In the genomic region with DNA sequence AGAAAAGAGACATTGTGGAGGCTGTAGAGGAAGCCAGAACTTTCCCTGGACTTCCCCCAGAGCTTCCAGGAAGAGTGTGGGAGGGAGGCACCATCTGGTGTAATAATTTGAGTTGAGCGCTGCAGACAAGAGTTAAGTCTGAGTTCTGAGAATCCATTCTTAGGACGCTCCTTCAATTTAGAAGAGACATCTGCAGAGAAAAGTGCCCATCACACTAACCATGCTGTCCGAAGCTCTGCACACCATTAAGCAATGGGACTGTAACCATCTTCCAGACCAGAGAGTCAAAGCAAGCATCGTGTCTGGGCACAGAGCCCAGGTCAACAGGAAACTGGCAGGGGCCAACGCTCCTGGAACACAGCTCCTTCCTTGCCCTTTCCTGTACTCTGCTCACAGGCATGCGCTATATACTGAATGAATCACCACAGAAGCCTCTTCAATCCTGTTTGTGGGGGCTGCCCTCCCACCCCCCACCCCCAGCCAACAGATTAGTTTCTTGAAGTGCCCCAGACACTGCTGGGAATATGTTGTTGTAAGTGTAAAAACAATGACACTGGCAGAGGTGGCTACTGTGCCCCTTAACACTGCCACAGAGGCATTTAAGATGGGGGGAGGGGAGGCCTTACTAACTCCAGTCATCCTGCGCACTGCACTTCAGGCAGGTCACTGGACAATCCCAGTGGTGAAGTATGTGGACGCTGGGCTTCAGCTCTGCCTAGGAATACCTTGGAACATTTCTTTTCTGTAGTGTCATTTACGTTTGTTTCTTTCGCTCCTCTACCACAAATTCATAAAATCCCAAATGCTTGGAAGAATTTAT, we compare ENCODE assay signal across 8 mouse cellular contexts.
DNase-seq lines count a peak whose midpoint lies in the region; ATAC-seq and TF ChIP-seq lines count a peak whose summit lies in the region.

No protein-coding gene starts in this region.

- peak; percentile 81 for ATAC-seq in hindbrain, embryonic 15.5 days (ENCODE audit: low FRiP score, low read depth)
- no peak for ATAC-seq in hindbrain, embryonic 11.5 days (ENCODE audit: low FRiP score)
- peak; percentile 91 for ATAC-seq in frontal cortex, adult (ENCODE audit: low TSS enrichment)
- peak; percentile 47 for ATAC-seq in megakaryocyte progenitor cell, adult 5-6 weeks (replicated peaks; ENCODE audit: poor library complexity)

- no peaks in the 10 kb centered on the region; the same call in 1 of the 2 replicates for H3K4me1 ChIP-seq in hindbrain, embryonic 15.5 days (replicated peaks)
- H3K4me1 ChIP-seq in hindbrain, embryonic 11.5 days (replicated peaks; ENCODE audit: control insufficient read depth, insufficient read depth, low read length), result no peaks in the 10 kb centered on the region

- 85% methylated on average over 10 of the region's 10 CpGs for WGBS in hindbrain, embryonic 15.5 days
- WGBS in hindbrain, embryonic 11.5 days, result 86% methylated on average over 10 of the region's 10 CpGs

- no peak for DNase-seq in hindbrain, embryonic 11.5 days (ENCODE audit: low spot score)
- DNase-seq in adrenal gland, postnatal 36 days, result peak; percentile 85 to 86
- peak; percentile 80 to 83 for DNase-seq in heart, postnatal 36 days
- DNase-seq in left cerebral cortex, adult 2 months (ENCODE audit: extremely low spot score in 1 of 2, low spot score in 2 of 2), result peak; percentile 31 to 42
- no peak for DNase-seq in yolk sac, embryonic 10.5 days (ENCODE audit: low spot score)

- no peaks in the 10 kb centered on the region for H3K9me3 ChIP-seq in hindbrain, embryonic 15.5 days
- H3K9me3 ChIP-seq in hindbrain, embryonic 11.5 days (ENCODE audit: control insufficient read depth, low read length), result no peaks in the 10 kb centered on the region

- H3K4me2 ChIP-seq in hindbrain, embryonic 15.5 days, result no peak overlapping the region
- H3K4me2 ChIP-seq in hindbrain, embryonic 11.5 days (replicated peaks; ENCODE audit: low read depth, low read length), result no peak overlapping the region

- no peak for TF ChIP-seq CTCF in left cerebral cortex, adult 2 months (IDR thresholded peaks at IDR 0.05)

- 0 out of 2 replicates have a peak overlapping the region, but pooled peaks have one; percentile 14 for H3K27ac ChIP-seq in hindbrain, embryonic 15.5 days (replicated peaks)
- H3K27ac ChIP-seq in hindbrain, embryonic 11.5 days (ENCODE audit: low read depth, low read length), result no peak overlapping the region
- H3K27ac ChIP-seq in left cerebral cortex, adult 2 months, result no peak overlapping the region; the same call in 1 of the 2 replicates

- H3K27me3 ChIP-seq in hindbrain, embryonic 15.5 days, result no peaks in the 10 kb centered on the region
- no peaks in the 10 kb centered on the region for H3K27me3 ChIP-seq in hindbrain, embryonic 11.5 days (ENCODE audit: control insufficient read depth, insufficient read depth, low read length)

- no peak overlapping the region for H3K9ac ChIP-seq in hindbrain, embryonic 15.5 days
- H3K9ac ChIP-seq in hindbrain, embryonic 11.5 days (ENCODE audit: low read depth, low read length), result no peak overlapping the region

- no peak overlapping the region for H3K4me3 ChIP-seq in hindbrain, embryonic 15.5 days
- no peak overlapping the region for H3K4me3 ChIP-seq in hindbrain, embryonic 11.5 days (ENCODE audit: low read depth, low read length)
- no peak overlapping the region for H3K4me3 ChIP-seq in left cerebral cortex, adult 2 months

- no peaks in the 10 kb centered on the region for H3K36me3 ChIP-seq in hindbrain, embryonic 15.5 days
- H3K36me3 ChIP-seq in hindbrain, embryonic 11.5 days (ENCODE audit: control insufficient read depth, insufficient read depth, low read length), result no peaks in the 10 kb centered on the region

- intact Hi-C loops in heart, postnatal 36 days (cut with DNase I), result loop anchor here (2.0 kb wide), 2 partner anchors 24 to 92 kb away; no protein-coding TSS in a partner anchor
- intact Hi-C loops in left cerebral cortex, adult 2 months (cut with DNase I), result no loop called here

Comparison
In these comparisons a context has a peak if more than half of its experiments do, and no peak if none do; other contexts are left out.
1. DNase-seq: peak in adrenal gland, postnatal 36 days (2 of 2), heart, postnatal 36 days (2 of 2) and left cerebral cortex, adult 2 months (2 of 2); none in hindbrain, embryonic 11.5 days (single experiment) and yolk sac, embryonic 10.5 days (single experiment).